Mouse (Mus musculus) urinary bladder, adult 2 months (tissue): ENCODE results near the gene Cox10. TPM values are rescaled to one million over a fixed set of nuclear protein-coding genes. Genes with fewer than 3 reads are reported as not detected.

Experiments used
- DNase-seq: peaks from one replicate; pipeline ENCODE4 v3.0.0; 2022; ENCODE audit warnings: low spot score
- polyA plus RNA-seq: library from polyadenylated mRNA; depleted of rRNA; stranded (reverse); fragments of >200 nt; gene quantifications from 2 replicates; pipeline ENCODE4 v1.2.3, GENCODE M21; 2012

The Cox10 gene
- polyA plus RNA-seq, 1 experiment, result 6.4 TPM

GRCm38 (mm10) chr11:64047432-64047831 is 31.8 kb downstream of the Cox10 start:
- DNase-seq, result no peak

DNA sequence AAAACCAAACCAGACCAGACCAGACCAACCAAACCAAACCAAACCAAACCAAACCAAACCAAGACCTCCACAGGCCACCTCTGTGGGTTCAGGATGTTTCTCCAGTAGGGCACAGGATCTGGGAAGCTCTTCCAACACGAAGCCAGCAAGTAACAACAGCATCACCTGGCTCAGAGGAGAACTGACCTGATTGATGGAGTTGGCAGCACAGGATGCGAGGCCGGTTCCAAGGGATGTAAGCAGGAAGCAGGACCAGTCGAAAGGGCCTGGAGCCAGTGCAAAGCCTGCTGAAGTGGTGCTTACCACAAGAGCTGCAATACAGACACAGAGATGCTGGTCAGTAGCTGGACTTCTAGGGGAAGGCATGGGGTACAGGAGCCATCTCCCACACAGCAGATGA is 34.2 kb downstream of the Cox10 start:
- no peak for DNase-seq

GRCm38 (mm10) chr11:64044024-64044423 is 35.2 kb downstream of the Cox10 start:
- no peak for DNase-seq

DNA sequence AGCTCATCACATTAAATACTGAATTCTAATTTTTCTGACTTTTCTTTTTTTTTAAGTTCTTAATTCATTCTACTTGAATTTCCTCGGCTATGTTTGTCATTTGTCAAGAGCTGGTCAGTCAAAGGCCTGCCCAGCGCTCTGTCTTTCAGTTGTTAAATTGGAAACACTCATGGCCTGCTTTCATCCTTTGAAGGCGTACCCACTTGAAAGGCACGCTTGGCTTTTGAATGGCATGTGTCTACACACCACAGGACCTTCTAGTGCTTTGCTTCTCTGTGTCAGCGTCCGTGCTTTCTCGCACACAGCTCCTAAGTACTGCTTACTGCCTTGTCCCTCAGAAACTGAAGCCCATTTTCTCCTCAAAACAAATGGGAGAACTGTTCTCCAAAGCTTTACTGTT is 38.0 kb downstream of the Cox10 start:
- DNase-seq, result no peak

- DNase-seq, result no peak
Measured at GRCm38 (mm10) chr11:64039600-64039999, 39.7 kb downstream of the Cox10 start.

DNA sequence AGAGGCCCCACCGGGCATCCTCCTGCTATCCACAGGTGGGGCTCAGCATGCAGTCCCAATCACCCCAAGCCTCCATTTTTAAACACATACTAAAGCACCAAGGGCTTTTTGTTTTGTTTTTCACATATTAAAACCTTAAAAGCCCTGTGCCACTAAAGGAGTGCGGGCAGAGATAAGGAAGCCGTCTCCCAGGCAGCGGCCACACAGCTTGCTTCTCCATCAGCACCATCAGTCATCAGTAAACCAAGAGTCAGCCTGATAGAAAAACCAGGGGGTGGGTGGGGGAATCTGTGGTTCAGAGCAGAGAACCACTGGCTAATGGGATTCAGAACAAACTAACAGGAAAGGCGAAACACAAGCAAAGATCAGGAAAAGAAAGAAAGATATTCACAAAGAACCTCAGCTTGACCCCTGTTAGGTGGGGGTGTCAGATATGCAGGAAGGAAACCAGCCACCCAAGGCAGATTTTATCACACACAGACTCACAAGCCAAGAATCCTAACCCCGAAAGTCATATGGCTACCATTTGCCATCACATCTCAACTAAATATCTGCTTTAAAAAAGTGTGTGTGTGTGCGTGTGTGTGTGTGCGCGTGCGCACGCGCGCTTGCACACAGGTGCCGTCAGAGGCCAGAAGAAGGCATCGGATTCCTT is 41.7 kb downstream of the Cox10 start:
- no peak for DNase-seq

DNA sequence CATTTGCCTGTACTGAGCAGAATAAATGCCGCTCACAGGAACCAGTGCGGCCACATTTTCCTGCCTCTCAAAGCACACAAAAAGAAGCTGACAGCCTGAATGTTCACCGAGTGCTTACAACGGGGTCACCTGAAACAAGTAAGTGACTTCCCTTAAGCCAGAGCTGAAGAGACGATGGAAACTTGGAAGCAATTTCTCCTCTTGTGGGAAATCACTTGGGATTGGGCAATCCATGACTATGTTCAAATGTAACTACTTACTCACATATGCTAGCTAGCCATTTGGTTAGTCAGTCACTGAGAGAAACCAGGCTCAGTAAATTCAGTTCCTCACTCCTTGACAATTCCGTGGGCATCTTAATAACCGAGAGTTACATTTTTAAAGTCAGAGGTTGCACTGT is 43.0 kb downstream of the Cox10 start:
- no peak for DNase-seq

- no peak for DNase-seq
Measured at GRCm38 (mm10) chr11:64035709-64036108, 43.6 kb downstream of the Cox10 start.

DNA sequence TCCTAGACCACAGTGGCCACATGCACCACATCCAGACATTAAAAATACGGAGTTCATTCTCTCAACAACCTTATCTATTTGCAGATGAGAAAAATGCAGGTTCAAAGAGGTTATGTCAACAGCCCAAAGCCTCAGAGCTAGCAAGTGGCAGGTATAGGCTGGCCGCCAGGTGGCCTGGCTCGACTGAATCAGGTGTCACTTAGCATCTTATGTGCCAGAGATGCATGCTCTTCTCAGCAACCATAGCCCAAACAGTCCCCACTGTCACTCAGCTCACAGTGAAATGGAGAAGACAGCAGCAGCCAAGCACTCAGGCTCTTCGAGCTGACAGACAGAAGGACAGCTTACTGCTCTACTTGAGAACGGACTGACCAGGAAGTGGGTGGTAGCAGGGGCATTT is 44.6 kb downstream of the Cox10 start:
- DNase-seq, result no peak

GRCm38 (mm10) chr11:64027423-64027822 is 51.8 kb downstream of the Cox10 start:
- DNase-seq, result no peak

DNA sequence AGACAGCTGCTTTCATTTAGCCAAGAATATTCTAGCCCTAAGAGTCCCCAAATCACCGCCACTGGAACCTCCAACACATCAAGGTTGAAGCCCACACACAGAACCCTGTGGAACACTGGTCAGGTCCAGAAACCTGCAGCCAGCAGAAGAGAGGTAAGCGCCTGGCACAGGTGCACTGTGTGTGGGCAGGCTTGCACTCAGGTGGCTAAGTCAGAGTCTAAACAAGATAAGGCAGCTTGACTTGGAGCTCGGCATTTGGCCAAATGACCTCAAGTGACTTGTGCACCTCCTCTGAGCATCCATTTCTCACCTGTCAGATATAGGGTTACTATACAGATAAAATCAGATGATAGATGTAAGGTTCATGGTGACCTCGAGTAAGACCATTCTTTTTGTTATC is 53.4 kb downstream of the Cox10 start:
- DNase-seq, result no peak

DNA sequence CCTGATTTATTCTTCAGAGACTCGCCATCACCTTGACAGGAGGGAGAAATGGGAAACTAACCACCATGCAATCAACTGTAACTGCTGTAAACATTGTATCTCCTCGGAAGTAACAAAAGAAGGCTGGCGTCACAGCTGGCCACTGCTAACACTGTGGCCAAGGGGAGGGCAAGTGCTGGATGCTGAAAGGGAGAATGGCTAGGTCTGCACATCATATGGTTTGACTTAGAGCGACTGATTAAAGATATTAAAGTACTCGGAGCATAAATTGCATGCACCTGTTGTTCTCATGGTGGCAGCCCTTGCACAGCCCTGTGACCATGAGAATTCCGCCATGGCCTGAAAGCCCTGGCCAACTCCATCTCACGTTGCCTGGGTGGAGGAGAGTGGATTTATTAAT is 54.7 kb downstream of the Cox10 start:
- DNase-seq, result no peak

DNA sequence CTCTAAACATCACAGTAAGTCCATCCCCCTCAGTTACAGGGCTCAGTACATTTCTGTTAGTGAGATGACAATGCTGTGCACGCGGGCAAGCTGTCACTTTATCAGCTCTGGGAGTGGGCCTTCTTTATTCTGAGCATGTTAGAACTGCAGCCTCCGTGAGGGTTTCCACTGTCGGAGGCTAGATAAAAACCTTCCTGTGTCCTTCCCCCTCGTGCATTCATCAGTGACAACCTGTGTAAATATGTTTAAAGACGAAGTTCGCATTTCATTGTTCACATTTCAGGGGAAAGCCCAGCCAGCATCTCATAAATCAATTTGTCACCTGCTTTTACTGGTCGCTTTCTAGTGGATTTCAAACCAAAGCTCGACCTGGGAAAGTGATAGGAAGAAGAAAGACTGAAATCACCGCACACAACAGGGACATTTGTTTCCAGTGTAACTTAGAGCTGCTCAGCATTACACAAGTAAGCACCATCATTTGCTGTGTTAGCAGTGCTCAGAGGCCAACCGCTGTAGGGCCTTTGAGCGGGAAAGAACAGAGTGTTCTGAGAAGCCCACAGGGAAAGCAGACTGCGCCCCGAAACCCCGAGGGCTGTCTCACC is 55.8 kb downstream of the Cox10 start:
- no peak for DNase-seq

DNA sequence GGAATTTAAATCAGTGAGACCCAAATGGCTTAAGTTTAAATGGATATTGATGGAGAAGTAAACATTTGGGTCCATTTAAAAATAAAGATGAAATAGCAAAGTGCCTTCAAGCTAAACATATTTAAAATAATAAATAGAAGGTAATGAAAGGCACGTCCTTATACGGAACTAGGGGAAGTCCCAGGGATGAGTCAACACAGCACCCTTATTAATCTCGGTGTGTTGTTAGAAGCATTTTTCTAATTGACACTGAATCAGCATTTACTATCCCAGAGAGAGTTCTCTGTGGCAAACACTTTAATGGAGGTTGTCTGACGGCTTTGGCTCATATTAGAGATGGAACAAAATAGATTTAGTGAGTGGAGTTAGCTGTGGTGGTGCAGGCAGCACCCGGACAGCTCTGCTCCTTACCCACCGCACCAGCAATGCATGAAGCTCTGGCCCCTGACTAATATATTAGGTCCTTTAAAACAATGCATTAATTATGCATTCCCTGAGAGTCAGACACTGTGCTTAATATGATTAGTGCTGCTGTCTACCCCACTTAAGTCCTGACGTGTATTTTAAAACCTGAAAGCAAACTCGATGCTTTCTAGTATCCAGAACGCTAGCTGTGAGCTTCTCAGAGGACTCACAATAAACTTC is 56.7 kb downstream of the Cox10 start:
- no peak for DNase-seq

DNA sequence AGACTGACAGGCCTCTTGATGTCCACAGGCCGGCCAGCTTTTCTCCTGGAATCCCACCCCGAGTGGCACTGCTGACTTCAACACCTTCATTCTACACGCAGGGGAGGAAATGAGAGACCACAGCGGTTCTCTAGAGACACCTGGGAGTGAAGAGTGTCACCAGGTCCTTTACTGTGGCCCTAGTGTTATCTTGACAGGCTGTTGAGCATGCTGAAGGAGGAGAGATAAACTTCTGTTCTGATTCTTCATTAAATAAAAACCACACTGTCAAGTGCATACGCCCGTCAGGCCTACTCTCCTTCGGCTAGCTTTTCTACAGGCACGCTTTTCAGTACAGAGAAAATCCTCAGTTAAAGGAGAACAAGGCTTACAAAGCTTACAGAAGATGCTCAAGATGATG is 60.0 kb downstream of the Cox10 start:
- no peak for DNase-seq

- DNase-seq, result no peak
Measured at GRCm38 (mm10) chr11:64018165-64018564, 61.1 kb downstream of the Cox10 start.

DNA sequence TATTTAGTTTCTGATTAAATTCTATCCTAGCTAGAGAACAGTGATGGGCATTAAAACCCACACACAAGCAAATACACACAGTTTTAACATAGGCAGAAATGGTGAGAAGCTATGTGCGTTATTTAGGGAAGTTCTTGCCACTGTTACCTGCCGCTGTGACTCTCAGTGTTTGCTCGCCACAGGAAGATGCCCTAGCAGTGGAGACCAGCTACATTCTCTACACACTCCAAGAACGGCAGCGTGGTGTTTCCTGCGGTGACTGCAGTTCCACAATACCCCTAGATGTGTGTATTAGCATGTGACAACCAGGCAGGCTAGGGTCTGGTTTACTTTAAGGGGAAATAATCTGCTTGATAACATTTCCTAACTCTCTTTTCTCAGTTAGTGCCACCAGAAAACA is 64.0 kb downstream of the Cox10 start:
- DNase-seq, result no peak

DNA sequence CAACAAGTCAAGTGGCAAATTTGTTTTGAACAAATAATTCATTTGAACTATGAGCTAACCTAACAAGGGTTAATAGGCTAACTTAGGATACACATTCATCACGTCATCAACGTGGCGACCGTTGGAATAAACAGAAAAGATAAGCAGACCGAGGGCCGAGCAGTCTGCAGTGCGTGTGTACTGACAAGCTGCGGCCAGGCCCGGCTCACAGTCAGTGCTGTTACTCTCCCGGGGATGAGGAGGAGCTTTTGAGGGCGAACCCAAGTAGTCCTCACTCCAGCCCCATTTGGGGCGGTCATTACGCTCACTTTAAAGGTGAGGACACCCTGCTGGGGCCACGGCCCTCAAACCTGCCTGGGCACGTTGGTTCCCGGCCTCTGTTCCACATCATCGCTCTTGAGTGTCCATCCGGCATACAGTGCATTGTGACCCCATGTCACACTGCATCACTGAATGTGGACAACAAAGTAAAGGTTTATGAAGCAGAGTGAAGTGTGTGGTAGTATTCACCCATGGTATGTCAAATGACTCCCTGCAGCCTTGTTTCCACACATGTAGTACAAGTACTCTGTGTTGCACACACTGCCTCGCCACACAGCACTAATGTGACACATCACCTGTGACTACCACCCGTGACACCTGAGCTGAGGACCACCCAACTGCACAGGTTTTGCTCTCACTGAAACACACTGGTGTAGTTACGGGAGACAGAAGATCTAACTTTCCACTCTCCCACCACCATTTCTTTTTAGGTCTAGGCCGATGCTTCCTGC is 68.4 kb downstream of the Cox10 start:
- DNase-seq, result no peak

- DNase-seq, result no peak
Measured at GRCm38 (mm10) chr11:64004152-64004551, 75.1 kb downstream of the Cox10 start.

DNA sequence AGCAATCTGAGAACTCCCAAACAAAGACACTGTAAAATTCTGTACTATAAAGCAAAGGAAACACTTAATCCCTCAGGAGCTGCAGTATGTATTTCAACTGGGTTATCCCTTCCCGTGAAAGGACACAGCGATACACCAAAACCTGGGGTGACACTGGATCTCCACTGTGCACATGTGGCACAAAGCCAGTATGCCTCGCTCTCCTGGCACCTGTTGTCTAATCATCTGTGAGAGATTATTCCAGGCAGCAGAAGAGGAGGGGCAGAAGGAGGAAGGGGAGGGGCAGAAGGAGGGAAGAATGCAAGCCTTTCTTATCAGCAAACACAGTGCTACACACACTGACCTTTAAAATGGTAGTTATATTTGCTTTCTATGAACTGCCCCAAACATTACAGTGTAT is 75.8 kb downstream of the Cox10 start:
- DNase-seq, result no peak

- no peak for DNase-seq
Measured at GRCm38 (mm10) chr11:64002629-64003028, 76.6 kb downstream of the Cox10 start.

- no peak for DNase-seq
Measured at GRCm38 (mm10) chr11:64001111-64001510, 78.2 kb downstream of the Cox10 start.
